Mouse (Mus musculus) embryonic fibroblast, embryonic 13.5 days (primary cell): ENCODE measurements around the gene Nudt5.

ENCODE experiments used
- CTCF ChIP-seq: IDR thresholded peaks from 2 replicates; pipeline ENCODE4 v1.5.1; 2011; ENCODE audit warnings: mild to moderate bottlenecking, control low read depth, low read length, moderate library complexity, borderline replicate concordance; ENCODE audit not compliant: insufficient read depth
- POLR2A ChIP-seq: IDR thresholded peaks from 2 replicates; pipeline ENCODE4 v1.6.1; 2011; ENCODE audit warnings: low read depth, mild to moderate bottlenecking, control low read depth, low read length, moderate library complexity

- TF ChIP-seq POLR2A = no peak
- no peak for TF ChIP-seq CTCF
These were observed 6.3 kb downstream of the Nudt5 start for GRCm38 (mm10) chr2:5851116-5851515.
